Mouse (Mus musculus) embryonic facial prominence, embryonic 13.5 days (tissue): ENCODE measurements around the gene Ndufa6. TPM values are rescaled to one million over a fixed set of nuclear protein-coding genes. Genes with fewer than 3 reads are reported as not detected.
"Not testable (repeated sequence)": the region's sequence is repeated elsewhere in the genome, so short reads cannot be mapped to it uniquely, and the experiment has no call there.

ENCODE experiments used
- ATAC-seq: fragments of 200-750 bp; cut with Nextera tagmentation; 2 replicates; pipeline ENCODE4 v1.8.0; 2017; ENCODE audit warnings: low read depth; ENCODE audit not compliant: insufficient number of reproducible peaks, insufficient read depth, low FRiP score, low TSS enrichment
- H3K27ac ChIP-seq: fragments of 300-500 bp; sonication (generic); 2 replicates; pipeline ENCODE4 v1.5.1; 2015; ENCODE audit warnings: moderate library complexity, mild to moderate bottlenecking, inconsistent platforms
- H3K27me3 ChIP-seq: fragments of 300-500 bp; sonication (generic); 2 replicates; pipeline ENCODE4 v1.6.1; 2015; ENCODE audit warnings: mild to moderate bottlenecking, inconsistent platforms
- H3K36me3 ChIP-seq: fragments of 300-500 bp; sonication (generic); 2 replicates; pipeline ENCODE4 v1.6.1; 2015; ENCODE audit warnings: mild to moderate bottlenecking, inconsistent platforms
- H3K4me1 ChIP-seq: fragments of 300-500 bp; sonication (generic); 2 replicates; pipeline ENCODE4 v1.6.1; 2015; ENCODE audit warnings: inconsistent platforms
- H3K4me2 ChIP-seq: fragments of 300-500 bp; sonication (generic); 2 replicates; pipeline ENCODE4 v1.6.1; 2015; ENCODE audit warnings: moderate library complexity, mild to moderate bottlenecking, inconsistent platforms
- H3K4me3 ChIP-seq: fragments of 300-500 bp; sonication (generic); 2 replicates; pipeline ENCODE4 v1.5.1; 2015; ENCODE audit warnings: mild to moderate bottlenecking, inconsistent platforms
- H3K9ac ChIP-seq: fragments of 300-500 bp; sonication (generic); 2 replicates; pipeline ENCODE4 v1.6.1; 2015; ENCODE audit warnings: mild to moderate bottlenecking, inconsistent platforms
- H3K9me3 ChIP-seq: fragments of 300-500 bp; sonication (generic); 2 replicates; pipeline ENCODE4 v1.6.1; 2016; ENCODE audit warnings: inconsistent platforms
- WGBS: fragments of 180-500 bp; shearing (Covaris S2); methylation state at CpG from one replicate; pipeline ENCODE4 v1.1.7; 2015; ENCODE audit warnings: mixed read lengths; 5-methylcytosine and 5-hydroxymethylcytosine counted together
- polyA plus RNA-seq: library from polyadenylated mRNA; unstranded; fragments of >200 nt; fragmentation: Nextera tagmentation; extraction: Ambion mirVana; gene quantifications from 2 replicates; pipeline ENCODE4 v1.2.1, GENCODE M21; 2015

Ndufa6 gene
- 319 and 324 TPM in 2 replicates for polyA plus RNA-seq

- 1% methylated on average over 57 of the region's 57 CpGs for WGBS
- Histone ChIP-seq H3K4me1 (peaks cover 25% of the 10 kb centered on the region), H3K27ac (peak within 1 kb of the TSS; percentile 90), H3K9me3 (no peaks in the 10 kb centered on the region), H3K27me3 (no peaks in the 10 kb centered on the region), H3K4me3 (peak within 1 kb of the TSS; percentile 98), H3K36me3 (peaks cover 18% of the 10 kb centered on the region), H3K4me2 (peak within 1 kb of the TSS; percentile 89), H3K9ac (peak within 1 kb of the TSS; percentile 98)
- ATAC-seq, result peak; percentile 99
These were observed at the start of gene Ndufa6 for GRCm38 (mm10) chr15:82354126-82354945. Gene Ndufa6, minus strand, starts transcription at chr15:82354322.

GRCm38 (mm10) chr15:82403606-82404005 lies 49.5 kb upstream of the Ndufa6 start:
- H3K9ac ChIP-seq, result no peak overlapping the region
- no peaks in the 10 kb centered on the region for H3K36me3 ChIP-seq
- H3K4me2 ChIP-seq, result no peak overlapping the region
- H3K4me3 ChIP-seq, result no peak overlapping the region
- H3K27ac ChIP-seq, result no peak overlapping the region
- H3K4me1 ChIP-seq, result no peaks in the 10 kb centered on the region
- no peaks in the 10 kb centered on the region for H3K9me3 ChIP-seq
- no peaks in the 10 kb centered on the region for H3K27me3 ChIP-seq
- WGBS, result 88% methylated on average over 9 of the region's 9 CpGs
- ATAC-seq, result no peak

GRCm38 (mm10) chr15:82402741-82403140 lies 48.6 kb upstream of the Ndufa6 start:
- WGBS, result 78% methylated on average over 6 of the region's 6 CpGs
- Histone ChIP-seq H3K4me2 (no peak overlapping the region), H3K4me1 (no peaks in the 10 kb centered on the region), H3K36me3 (no peaks in the 10 kb centered on the region), H3K9me3 (no peaks in the 10 kb centered on the region), H3K27ac (no peak overlapping the region), H3K4me3 (no peak overlapping the region), H3K9ac (no peak overlapping the region), H3K27me3 (no peaks in the 10 kb centered on the region)
- no peak for ATAC-seq

- no peaks in the 10 kb centered on the region for H3K27me3 ChIP-seq
- H3K27ac ChIP-seq, result no peak overlapping the region
- no peak for ATAC-seq
- no peak overlapping the region for H3K4me3 ChIP-seq
- H3K9me3 ChIP-seq, result no peaks in the 10 kb centered on the region
- no peak overlapping the region for H3K4me2 ChIP-seq
- no peaks in the 10 kb centered on the region for H3K4me1 ChIP-seq
- no peaks in the 10 kb centered on the region for H3K36me3 ChIP-seq
- no peak overlapping the region for H3K9ac ChIP-seq
These were observed 48.0 kb upstream of the Ndufa6 start for GRCm38 (mm10) chr15:82402106-82402505.

- no peak overlapping the region for H3K4me3 ChIP-seq
- no peak overlapping the region for H3K27ac ChIP-seq
- no peaks in the 10 kb centered on the region for H3K36me3 ChIP-seq
- no peak overlapping the region for H3K9ac ChIP-seq
- no peaks in the 10 kb centered on the region for H3K9me3 ChIP-seq
- no peak overlapping the region for H3K4me2 ChIP-seq
- ATAC-seq, result no peak
- H3K4me1 ChIP-seq, result no peaks in the 10 kb centered on the region
- no peaks in the 10 kb centered on the region for H3K27me3 ChIP-seq
- 40% methylated on average over 2 of the region's 2 CpGs for WGBS
These were observed 47.4 kb upstream of the Ndufa6 start for GRCm38 (mm10) chr15:82401516-82401915.

- WGBS, result 87% methylated on average over 3 of the region's 3 CpGs
- H3K4me1 ChIP-seq, H3K27ac ChIP-seq, H3K4me3 ChIP-seq, H3K9me3 ChIP-seq, H3K36me3 ChIP-seq, H3K4me2 ChIP-seq, H3K27me3 ChIP-seq, ATAC-seq, H3K9ac ChIP-seq: not testable (repeated sequence)
These were observed 41.8 kb upstream of the Ndufa6 start for GRCm38 (mm10) chr15:82395955-82396354.

GRCm38 (mm10) chr15:82393922-82394321 lies 39.8 kb upstream of the Ndufa6 start, which contains the start of gene Cyp2d11:
Gene Cyp2d11, minus strand, starts transcription at chr15:82394022.
- not testable (repeated sequence) for H3K4me3 ChIP-seq, H3K27me3 ChIP-seq, H3K36me3 ChIP-seq, ATAC-seq, H3K9me3 ChIP-seq, H3K4me2 ChIP-seq, H3K4me1 ChIP-seq, H3K27ac ChIP-seq, H3K9ac ChIP-seq
- WGBS, result 90% methylated on average over 2 of the region's 2 CpGs

GRCm38 (mm10) chr15:82389916-82390315 lies 35.8 kb upstream of the Ndufa6 start:
- not testable (repeated sequence) for ATAC-seq, H3K4me2 ChIP-seq, H3K27ac ChIP-seq, H3K27me3 ChIP-seq, H3K9me3 ChIP-seq, H3K4me1 ChIP-seq, H3K4me3 ChIP-seq, H3K36me3 ChIP-seq, H3K9ac ChIP-seq
- WGBS, result 84% methylated on average over 10 of the region's 10 CpGs

- Histone ChIP-seq H3K9me3 (no peaks in the 10 kb centered on the region), H3K36me3 (no peaks in the 10 kb centered on the region), H3K4me3 (no peak overlapping the region), H3K27me3 (no peaks in the 10 kb centered on the region), H3K9ac (no peak overlapping the region), H3K4me2 (no peak overlapping the region), H3K4me1 (peaks cover 4% of the 10 kb centered on the region), H3K27ac (no peak overlapping the region)
- ATAC-seq, result no peak
- 89% methylated on average over 2 of the region's 2 CpGs for WGBS
These were observed 31.6 kb upstream of the Ndufa6 start for GRCm38 (mm10) chr15:82385729-82386128.

GRCm38 (mm10) chr15:82382441-82382840 lies 28.3 kb upstream of the Ndufa6 start:
- H3K9me3 ChIP-seq, result no peaks in the 10 kb centered on the region
- ATAC-seq, result no peak
- H3K9ac ChIP-seq, result no peak overlapping the region
- no peaks in the 10 kb centered on the region for H3K27me3 ChIP-seq
- no peak overlapping the region for H3K27ac ChIP-seq
- H3K36me3 ChIP-seq, result no peaks in the 10 kb centered on the region
- no peak overlapping the region for H3K4me2 ChIP-seq
- 82% methylated on average over 2 of the region's 2 CpGs for WGBS
- no peak overlapping the region for H3K4me3 ChIP-seq
- peaks cover 27% of the 10 kb centered on the region for H3K4me1 ChIP-seq

GRCm38 (mm10) chr15:82380714-82381062 lies 26.6 kb upstream of the Ndufa6 start:
- H3K27ac ChIP-seq, result peak overlapping the region; percentile 19; the same call in 1 of the 2 replicates
- H3K27me3 ChIP-seq, result no peaks in the 10 kb centered on the region
- WGBS, result 33% methylated on average over 7 of the region's 7 CpGs
- H3K9me3 ChIP-seq, result no peaks in the 10 kb centered on the region
- H3K4me2 ChIP-seq, result peak overlapping the region; percentile 69
- H3K4me3 ChIP-seq, result peak overlapping the region; percentile 56
- ATAC-seq, result no peak
- H3K9ac ChIP-seq, result peak overlapping the region; percentile 61; the same call in 1 of the 2 replicates
- peaks cover 34% of the 10 kb centered on the region for H3K4me1 ChIP-seq
- no peaks in the 10 kb centered on the region for H3K36me3 ChIP-seq
